24 mouse cellular contexts compared by ENCODE assay signal in genomic region chr8:65030735-65031485, GRCm38 (mm10). TPM values are rescaled to one million over a fixed set of nuclear protein-coding genes. Genes with fewer than 3 reads are reported as not detected.
"Had no signal": no experiment of that assay in that cellular context is flagged by ENCODE, and none has a peak within 500 bp of the region (broad histone marks: within the 10 kb centered on the region; RNA-seq: fewer than 3 reads in every experiment).

No protein-coding gene starts in this region.

- ATAC-seq: inflammation-experienced regulatory T-cells, adult 6 months; intestine, embryonic 16.5 days; lung, postnatal 0 days had no signal

- H3K9me3 ChIP-seq: liver, embryonic 13.5 days; megakaryocyte, embryonic 14.5 days; neural tube, embryonic 13.5 days; stomach, embryonic 15.5 days had no signal

- H3K27me3 ChIP-seq: neural tube, embryonic 13.5 days; stomach, embryonic 15.5 days had no signal

- H3K9ac ChIP-seq: liver, embryonic 13.5 days; neural tube, embryonic 13.5 days; stomach, embryonic 15.5 days had no signal

- H3K36me3 ChIP-seq: liver, embryonic 13.5 days; neural tube, embryonic 13.5 days; stomach, embryonic 15.5 days had no signal

- H3K4me2 ChIP-seq: liver, embryonic 13.5 days; neural tube, embryonic 13.5 days; stomach, embryonic 15.5 days had no signal

- H3K4me3 ChIP-seq: left cerebral cortex, adult 2 months; liver, embryonic 13.5 days; myocyte; neural tube, embryonic 13.5 days; stomach, embryonic 15.5 days had no signal

- H3K27ac ChIP-seq: left cerebral cortex, adult 2 months; liver, embryonic 13.5 days; neural tube, embryonic 13.5 days; stomach, embryonic 15.5 days had no signal

- H3K4me1 ChIP-seq: liver, embryonic 13.5 days; megakaryocyte, embryonic 14.5 days had no signal

- DNase-seq: kidney, adult 18-20 months; kidney, postnatal 10 days; kidney, postnatal 36 days; layer of hippocampus, postnatal 36 days; left cerebral cortex, postnatal 4 days; liver, embryonic 13.5 days; lung, adult 2 months; midbrain, embryonic 14.5 days; retina, postnatal 1 day; right cerebral cortex, postnatal 25 days; spleen, adult 18-20 months; thymus, postnatal 25 days had no signal

RNA-seq across cellular contexts. Expression of gene Apela, which starts 6.2 kb away (rescaled TPM):
- polyA plus RNA-seq: inflammation-experienced regulatory T-cells, adult 6 months; liver, adult 2 months; lung, adult 2 months; myocyte; thymus, postnatal 0 days had no signal

RNA-seq across cellular contexts. Expression of gene Trim60, which starts 12.5 kb away (rescaled TPM):
- polyA plus RNA-seq: inflammation-experienced regulatory T-cells, adult 6 months; intestine, embryonic 16.5 days; kidney, embryonic 14.5 days; liver, adult 2 months; liver, embryonic 13.5 days; liver, embryonic 16.5 days; lung, adult 2 months; lung, postnatal 0 days; midbrain, embryonic 14.5 days; myocyte; neural tube, embryonic 13.5 days; stomach, embryonic 15.5 days; thymus, postnatal 0 days had no signal

RNA-seq across cellular contexts. Expression of gene Trim61, which starts 12.6 kb away (rescaled TPM):
- polyA plus RNA-seq: inflammation-experienced regulatory T-cells, adult 6 months; liver, adult 2 months; liver, embryonic 13.5 days; liver, embryonic 16.5 days; lung, adult 2 months; lung, postnatal 0 days; midbrain, embryonic 14.5 days; myocyte; neural tube, embryonic 13.5 days; stomach, embryonic 15.5 days; thymus, postnatal 0 days had no signal

RNA-seq across cellular contexts. Expression of gene Trim75, which starts 43.3 kb away (rescaled TPM):
- polyA plus RNA-seq: intestine, embryonic 16.5 days; kidney, embryonic 14.5 days; liver, adult 2 months; liver, embryonic 13.5 days; liver, embryonic 16.5 days; lung, adult 2 months; lung, postnatal 0 days; myocyte; stomach, embryonic 15.5 days; thymus, postnatal 0 days had no signal

RNA-seq across cellular contexts. Expression of gene Gm10663, which starts 43.9 kb away (rescaled TPM):
- polyA plus RNA-seq: inflammation-experienced regulatory T-cells, adult 6 months; intestine, embryonic 16.5 days; kidney, embryonic 14.5 days; liver, adult 2 months; liver, embryonic 13.5 days; liver, embryonic 16.5 days; lung, adult 2 months; lung, postnatal 0 days; midbrain, embryonic 14.5 days; myocyte; neural tube, embryonic 13.5 days; stomach, embryonic 15.5 days; thymus, postnatal 0 days had no signal
